Mouse (Mus musculus) liver, adult 2 months (tissue): ENCODE measurements around the gene Pdlim7. TPM values are rescaled to one million over a fixed set of nuclear protein-coding genes. Genes with fewer than 3 reads are reported as not detected.

Source experiments
- DNase-seq: peaks from one replicate; pipeline ENCODE4 v3.0.0-alpha.2; 2011; ENCODE audit warnings: low read depth, low spot score; ENCODE audit errors: extremely low read depth
- H3K27ac ChIP-seq: fragments of 200-500 bp; replicated peaks from 2 replicates; pipeline ENCODE4 v1.5.1; 2012; ENCODE audit warnings: low read depth, mild to moderate bottlenecking, control low read depth, inconsistent platforms, low read length; ENCODE audit not compliant: insufficient read depth
- H3K27me3 ChIP-seq: fragments of 200-500 bp; 2 replicates; pipeline ENCODE4 v1.6.1; 2012; ENCODE audit warnings: mild to moderate bottlenecking, moderate library complexity, low read length, inconsistent platforms; ENCODE audit not compliant: control insufficient read depth, insufficient read depth
- H3K36me3 ChIP-seq: fragments of 200-500 bp; 2 replicates; pipeline ENCODE4 v1.6.1; 2012; ENCODE audit warnings: low read length, inconsistent platforms; ENCODE audit not compliant: control insufficient read depth, insufficient read depth
- H3K4me1 ChIP-seq: fragments of 200-500 bp; 2 replicates; pipeline ENCODE4 v1.6.1; 2011; ENCODE audit warnings: low read length; ENCODE audit not compliant: control insufficient read depth, insufficient read depth
- H3K4me3 ChIP-seq: fragments of 200-500 bp; 2 replicates; pipeline ENCODE4 v1.5.1; 2011; ENCODE audit warnings: low read depth, mild to moderate bottlenecking, control low read depth, low read length, moderate library complexity; ENCODE audit not compliant: insufficient read depth
- H3K79me2 ChIP-seq: fragments of 200-500 bp; 2 replicates; pipeline ENCODE4 v1.6.1; 2012; ENCODE audit warnings: inconsistent platforms, mild to moderate bottlenecking, low read length, moderate library complexity; ENCODE audit not compliant: control insufficient read depth, insufficient read depth
- H3K9ac ChIP-seq: fragments of 200-500 bp; 2 replicates; pipeline ENCODE4 v1.6.1; 2012; ENCODE audit warnings: low read depth, mild to moderate bottlenecking, control low read depth, inconsistent platforms, low read length
- CTCF ChIP-seq: fragments of 200-500 bp; IDR thresholded peaks from 2 replicates; pipeline ENCODE4 v1.5.1; 2011; ENCODE audit warnings: low read depth, low read length, control low read depth
- POLR2A ChIP-seq: fragments of 200-500 bp; IDR thresholded peaks from 2 replicates; pipeline ENCODE4 v1.6.1; 2011; ENCODE audit warnings: low read length, control low read depth; ENCODE audit not compliant: insufficient read depth; ENCODE audit errors: extremely low read depth
- WGBS: fragments of 180-500 bp; shearing (Covaris S2); methylation state at CpG from one replicate; pipeline ENCODE4 v1.1.7; 2018; 5-methylcytosine and 5-hydroxymethylcytosine counted together
- polyA plus RNA-seq: library from polyadenylated mRNA; depleted of rRNA; stranded (reverse); fragments of >200 nt; gene quantifications from 2 replicates; pipeline ENCODE4 v1.2.3, GENCODE M21; 2012
- total RNA-seq: library from RNA; depleted of rRNA; stranded (reverse); fragments of >200 nt; gene quantifications from 2 replicates; pipeline ENCODE4 v1.2.3, GENCODE M21; 2014

Pdlim7 gene
- total and polyA plus RNA-seq, 2 experiments = 6.4 to 10.2 TPM

GRCm38 (mm10) chr13:55516955-55517354 is 3.5 kb upstream of the Pdlim7 start:
- H3K27me3 ChIP-seq = no peaks in the 10 kb centered on the region
- no peak overlapping the region for H3K9ac ChIP-seq
- no peaks in the 10 kb centered on the region for H3K79me2 ChIP-seq
- WGBS = 5% methylated on average over 5 of the region's 5 CpGs
- TF ChIP-seq CTCF (peak; percentile 96), POLR2A (no peak)
- peaks cover 3% of the 10 kb centered on the region for H3K4me1 ChIP-seq
- H3K4me3 ChIP-seq = no peak overlapping the region
- H3K36me3 ChIP-seq = no peaks in the 10 kb centered on the region
- no peak overlapping the region for H3K27ac ChIP-seq
- DNase-seq = peak; percentile 63

- DNase-seq = no peak
- Histone ChIP-seq H3K4me1 (peaks cover 13% of the 10 kb centered on the region), H3K27ac (no peak overlapping the region), H3K4me3 (no peak overlapping the region), H3K9ac (no peak overlapping the region), H3K27me3 (no peaks in the 10 kb centered on the region), H3K36me3 (no peaks in the 10 kb centered on the region), H3K79me2 (no peaks in the 10 kb centered on the region)
- 49% methylated on average over 9 of the region's 9 CpGs for WGBS
- no peak for TF ChIP-seq CTCF
- no peak for TF ChIP-seq POLR2A
These were observed 352 bp upstream of the Pdlim7 start for GRCm38 (mm10) chr13:55513828-55514227.

- Histone ChIP-seq H3K4me3 (peak overlapping the region; percentile 91), H3K79me2 (no peaks in the 10 kb centered on the region), H3K9ac (peak overlapping the region; percentile 92), H3K36me3 (no peaks in the 10 kb centered on the region), H3K27ac (peak overlapping the region; percentile 2; the same call in 1 of the 2 replicates), H3K4me1 (peaks cover 13% of the 10 kb centered on the region), H3K27me3 (no peaks in the 10 kb centered on the region)
- no peak for TF ChIP-seq CTCF
- TF ChIP-seq POLR2A = no peak
- WGBS = 2% methylated on average over 25 of the region's 25 CpGs
- DNase-seq = peak; percentile 78
These were observed 971 bp downstream of the Pdlim7 start for GRCm38 (mm10) chr13:55512379-55513031.

- no peak overlapping the region for H3K4me3 ChIP-seq
- no peaks in the 10 kb centered on the region for H3K79me2 ChIP-seq
- DNase-seq = peak; percentile 80
- no peak overlapping the region for H3K9ac ChIP-seq
- H3K27me3 ChIP-seq = no peaks in the 10 kb centered on the region
- no peaks in the 10 kb centered on the region for H3K36me3 ChIP-seq
- peak overlapping the region; percentile 28 for H3K27ac ChIP-seq
- WGBS = 28% methylated on average over 5 of the region's 5 CpGs
- TF ChIP-seq POLR2A = no peak
- TF ChIP-seq CTCF = no peak
- H3K4me1 ChIP-seq = peaks cover 13% of the 10 kb centered on the region
These were observed 2.0 kb downstream of the Pdlim7 start for GRCm38 (mm10) chr13:55511492-55511861.

- Histone ChIP-seq H3K27me3 (no peaks in the 10 kb centered on the region), H3K36me3 (no peaks in the 10 kb centered on the region), H3K4me3 (no peak overlapping the region), H3K9ac (no peak overlapping the region), H3K4me1 (peaks cover 13% of the 10 kb centered on the region), H3K79me2 (no peaks in the 10 kb centered on the region), H3K27ac (peak overlapping the region; percentile 28)
- 67% methylated on average over 6 of the region's 6 CpGs for WGBS
- no peak for DNase-seq
- TF ChIP-seq CTCF (no peak), POLR2A (no peak)
These were observed 2.6 kb downstream of the Pdlim7 start for GRCm38 (mm10) chr13:55510668-55511491.

GRCm38 (mm10) chr13:55510332-55510667 is 3.2 kb downstream of the Pdlim7 start:
- WGBS = 59% methylated on average over 3 of the region's 3 CpGs
- Histone ChIP-seq H3K4me3 (no peak overlapping the region), H3K4me1 (peaks cover 13% of the 10 kb centered on the region), H3K27me3 (no peaks in the 10 kb centered on the region), H3K9ac (no peak overlapping the region), H3K36me3 (no peaks in the 10 kb centered on the region), H3K27ac (no peak overlapping the region), H3K79me2 (no peaks in the 10 kb centered on the region)
- TF ChIP-seq POLR2A (no peak), CTCF (no peak)
- no peak for DNase-seq
